Mouse (Mus musculus) stomach, adult 2 months (tissue): ENCODE measurements around the gene Igfbp5. TPM values are rescaled to one million over a fixed set of nuclear protein-coding genes. Genes with fewer than 3 reads are reported as not detected.

Experiments
- polyA plus RNA-seq: library from polyadenylated mRNA; depleted of rRNA; stranded (reverse); fragments of >200 nt; gene quantifications from 2 replicates; pipeline ENCODE4 v1.2.3, GENCODE M21; 2012; rRNA removed

The Igfbp5 gene
- 14.3 and 22.9 TPM in 2 replicates for polyA plus RNA-seq

GRCm38 (mm10) chr1:72874287-72875211, at the start of gene Igfbp5:
Gene Igfbp5, minus strand, starts transcription at chr1:72874884.

DNA sequence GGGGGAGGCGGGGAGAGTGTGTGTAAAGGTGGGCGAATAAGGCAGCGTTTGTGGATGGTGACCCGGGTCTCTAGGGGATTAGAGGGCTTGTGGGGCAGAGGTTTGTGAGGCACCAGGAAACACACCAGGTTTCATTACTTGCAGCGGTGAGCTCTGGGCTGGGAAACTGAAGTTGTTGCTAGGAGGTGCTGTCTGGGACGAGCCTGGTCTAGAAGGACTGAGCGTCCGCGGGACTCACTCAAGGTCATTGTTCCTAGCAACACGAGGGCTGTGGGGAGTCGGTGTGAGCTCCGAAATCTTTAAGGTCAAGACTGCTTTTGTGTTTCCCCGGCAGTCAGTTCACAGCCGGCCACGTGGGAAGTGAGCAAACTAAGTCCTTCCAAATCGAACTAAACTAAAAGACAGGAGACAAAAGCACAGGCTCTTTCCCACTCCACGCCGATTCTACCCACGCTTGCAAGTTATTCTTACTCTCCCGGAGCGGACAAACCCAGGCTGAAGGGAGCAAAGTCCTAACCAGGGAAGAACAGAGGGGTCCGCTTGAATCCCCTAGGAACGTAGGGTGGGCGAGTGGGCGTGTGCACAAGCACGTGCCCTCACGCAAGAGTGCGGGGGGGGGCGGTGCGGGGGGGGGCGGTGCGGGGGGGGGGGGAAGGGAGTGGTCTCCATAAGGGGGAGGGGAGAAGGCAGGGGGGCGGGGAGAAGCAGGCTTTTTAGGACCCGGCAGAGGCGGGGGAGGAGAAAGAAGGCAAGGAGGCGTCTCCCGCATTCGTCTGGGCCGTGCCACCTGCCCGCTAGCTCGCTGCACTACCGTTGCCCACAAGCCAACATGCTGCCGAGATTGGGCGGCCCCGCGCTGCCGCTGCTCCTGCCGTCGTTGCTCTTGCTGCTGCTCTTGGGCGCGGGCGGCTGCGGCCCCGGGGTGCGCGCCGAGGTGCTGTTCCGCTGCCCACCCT, 50.7 kb downstream of the Igfbp5 start, which contains the start of gene Igfbp2:
TSS of gene Igfbp2 (plus strand) at position 753 of the 956 bp plus-strand sequence.

Other genes starting within 250 kb of the Igfbp5 start
- gene Ankar, start 174.3 kb downstream of the Igfbp5 start, polyA plus RNA-seq = not detected in 2 replicates
- 123 and 130 TPM in 2 replicates for gene Rpl37a, start 163.6 kb downstream of the Igfbp5 start, polyA plus RNA-seq
- 157 and 862 TPM in 2 replicates for gene Igfbp2, start 50.4 kb downstream of the Igfbp5 start, polyA plus RNA-seq
- not detected in 2 replicates for gene Tnp1, start 141.0 kb upstream of the Igfbp5 start, polyA plus RNA-seq